Comparison of ENCODE assay signal across 8 mouse cellular contexts in the genomic region with DNA sequence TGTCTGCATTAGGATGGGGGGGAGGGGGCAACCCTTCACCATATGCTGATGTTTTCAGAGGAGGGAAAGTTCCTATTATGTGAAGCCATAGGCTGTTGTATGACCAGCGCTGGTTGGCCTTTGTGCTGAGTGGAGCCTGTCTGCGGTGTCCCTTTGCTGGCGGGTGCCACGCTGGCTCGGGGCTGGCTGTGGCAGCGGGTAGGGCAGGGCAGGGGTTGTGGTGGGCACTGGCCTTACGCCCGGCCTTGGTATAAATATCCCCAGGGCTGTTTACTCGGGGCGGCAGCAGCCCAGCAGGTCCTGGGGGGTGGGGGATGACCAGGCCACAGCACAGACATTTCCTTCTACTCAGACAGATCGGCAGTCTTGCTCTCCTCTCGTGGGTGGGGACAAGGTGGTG. TPM values are rescaled to one million over a fixed set of nuclear protein-coding genes. Genes with fewer than 3 reads are reported as not detected.
DNase-seq lines count a peak whose midpoint lies in the region; ATAC-seq and TF ChIP-seq lines count a peak whose summit lies in the region.

No protein-coding gene starts in this region.

- no peak overlapping the region for H3K4me3 ChIP-seq in kidney, embryonic 16.5 days (ENCODE audit: low read length)
- no peak overlapping the region for H3K4me3 ChIP-seq in bone marrow, adult 2 months (replicated peaks; ENCODE audit: control insufficient read depth, low read depth, low read length)
- H3K4me3 ChIP-seq in heart, embryonic 16.5 days (ENCODE audit: low read length) = peak overlapping the region; percentile 16
- H3K4me3 ChIP-seq in lung, embryonic 14.5 days (ENCODE audit: low read depth, low read length) = no peak overlapping the region
- H3K4me3 ChIP-seq in stomach, embryonic 15.5 days (replicated peaks) = no peak overlapping the region
- H3K4me3 ChIP-seq in cerebellum, adult 2 months (replicated peaks; ENCODE audit: insufficient read depth, low read depth, low read length) = no peak overlapping the region

- TF ChIP-seq CTCF in bone marrow, adult 2 months (IDR thresholded peaks at IDR 0.05; ENCODE audit: control insufficient read depth, insufficient read depth, low read length) = no peak
- no peak for TF ChIP-seq CTCF in lung, embryonic 14.5 days (IDR thresholded peaks at IDR 0.05; ENCODE audit: low read depth)
- no peak for TF ChIP-seq CTCF in cerebellum, adult 2 months (IDR thresholded peaks at IDR 0.05; ENCODE audit: borderline replicate concordance, insufficient read depth, low read depth, low read length)

- H3K36me3 ChIP-seq in kidney, embryonic 16.5 days (ENCODE audit: insufficient read depth, low read length) = peaks cover 29% of the 10 kb centered on the region
- peaks cover 26% of the 10 kb centered on the region for H3K36me3 ChIP-seq in heart, embryonic 16.5 days (ENCODE audit: control insufficient read depth, insufficient read depth)
- H3K36me3 ChIP-seq in lung, embryonic 14.5 days (ENCODE audit: insufficient read depth) = peaks cover 34% of the 10 kb centered on the region
- peaks cover 17% of the 10 kb centered on the region for H3K36me3 ChIP-seq in stomach, embryonic 15.5 days

- DNase-seq in kidney, adult 8-10 months = no peak
- no peak for DNase-seq in lung, embryonic 14.5 days
- no peak for DNase-seq in cerebellum, adult 2 months
- no peak for DNase-seq in ovary, adult 18-20 months (ENCODE audit: low spot score)

- H3K27me3 ChIP-seq in kidney, embryonic 16.5 days (ENCODE audit: insufficient read depth, low read length) = no peaks in the 10 kb centered on the region
- no peaks in the 10 kb centered on the region for H3K27me3 ChIP-seq in heart, embryonic 16.5 days (ENCODE audit: control insufficient read depth, insufficient read depth, low read length)
- H3K27me3 ChIP-seq in lung, embryonic 14.5 days (ENCODE audit: insufficient read depth, low read length) = no peaks in the 10 kb centered on the region
- no peaks in the 10 kb centered on the region for H3K27me3 ChIP-seq in stomach, embryonic 15.5 days (replicated peaks)
- no peaks in the 10 kb centered on the region for H3K27me3 ChIP-seq in cerebellum, adult 2 months (ENCODE audit: control insufficient read depth, insufficient read depth, low read length)

- H3K4me1 ChIP-seq in kidney, embryonic 16.5 days (ENCODE audit: insufficient read depth, low read length) = peaks cover 36% of the 10 kb centered on the region
- peaks cover 19% of the 10 kb centered on the region for H3K4me1 ChIP-seq in bone marrow, adult 2 months (ENCODE audit: control insufficient read depth, insufficient read depth, low read length)
- peaks cover 51% of the 10 kb centered on the region for H3K4me1 ChIP-seq in heart, embryonic 16.5 days (ENCODE audit: control insufficient read depth, insufficient read depth, low read length)
- peaks cover 23% of the 10 kb centered on the region for H3K4me1 ChIP-seq in lung, embryonic 14.5 days (ENCODE audit: insufficient read depth)
- peaks cover 57% of the 10 kb centered on the region for H3K4me1 ChIP-seq in stomach, embryonic 15.5 days
- peaks cover 22% of the 10 kb centered on the region for H3K4me1 ChIP-seq in cerebellum, adult 2 months (ENCODE audit: control insufficient read depth, insufficient read depth, low read length)

- WGBS in kidney, embryonic 16.5 days = 9% methylated on average over 12 of the region's 12 CpGs
- WGBS in bone marrow, adult 2 months = 20% methylated on average over 12 of the region's 12 CpGs
- 13% methylated on average over 12 of the region's 12 CpGs for WGBS in heart, embryonic 16.5 days
- 13% methylated on average over 12 of the region's 12 CpGs for WGBS in lung, embryonic 14.5 days
- WGBS in stomach, embryonic 15.5 days = 12% methylated on average over 12 of the region's 12 CpGs
- 3% methylated on average over 12 of the region's 12 CpGs for WGBS in cerebellum, adult 2 months

- TF ChIP-seq POLR2A in bone marrow, adult 2 months (IDR thresholded peaks at IDR 0.05; ENCODE audit: borderline replicate concordance, control insufficient read depth, low read depth, low read length) = 0 out of 2 replicates have a peak, but pooled peaks have one; percentile 4
- TF ChIP-seq POLR2A in cerebellum, adult 2 months (IDR thresholded peaks at IDR 0.05; ENCODE audit: borderline replicate concordance, insufficient read depth, low read length) = no peak

- H3K9ac ChIP-seq in kidney, embryonic 16.5 days (replicated peaks; ENCODE audit: low read length) = peak overlapping the region; percentile 50
- peak overlapping the region; percentile 68 for H3K9ac ChIP-seq in heart, embryonic 16.5 days (ENCODE audit: low read length)
- H3K9ac ChIP-seq in lung, embryonic 14.5 days = no peak overlapping the region; the same call in 1 of the 2 replicates
- H3K9ac ChIP-seq in stomach, embryonic 15.5 days = no peak overlapping the region

- no peak for ATAC-seq in kidney, embryonic 16.5 days (ENCODE audit: low FRiP score, low TSS enrichment)
- ATAC-seq in heart, embryonic 16.5 days (replicated peaks; ENCODE audit: extremely low read depth, insufficient read depth, low FRiP score) = peak; percentile 32; the same call in 1 of the 2 replicates
- ATAC-seq in lung, embryonic 14.5 days (ENCODE audit: insufficient read depth) = no peak
- ATAC-seq in stomach, embryonic 15.5 days (ENCODE audit: insufficient read depth, low FRiP score, low read depth) = no peak

- no peaks in the 10 kb centered on the region for H3K9me3 ChIP-seq in kidney, embryonic 16.5 days (ENCODE audit: low read length)
- no peaks in the 10 kb centered on the region for H3K9me3 ChIP-seq in heart, embryonic 16.5 days (replicated peaks; ENCODE audit: control insufficient read depth, low read length)
- H3K9me3 ChIP-seq in lung, embryonic 14.5 days (ENCODE audit: low read depth, low read length) = no peaks in the 10 kb centered on the region
- H3K9me3 ChIP-seq in stomach, embryonic 15.5 days = no peaks in the 10 kb centered on the region

- no peak overlapping the region; the same call in 1 of the 2 replicates for H3K27ac ChIP-seq in kidney, embryonic 16.5 days (ENCODE audit: low read length)
- H3K27ac ChIP-seq in bone marrow, adult 2 months (ENCODE audit: control insufficient read depth, insufficient read depth, low read depth, low read length, poor library complexity) = peak overlapping the region; percentile 82
- peak overlapping the region; percentile 62 for H3K27ac ChIP-seq in heart, embryonic 16.5 days (ENCODE audit: low read length)
- peak overlapping the region; percentile 58; the same call in 1 of the 2 replicates for H3K27ac ChIP-seq in lung, embryonic 14.5 days (ENCODE audit: low read depth)
- no peak overlapping the region for H3K27ac ChIP-seq in stomach, embryonic 15.5 days
- no peak overlapping the region for H3K27ac ChIP-seq in cerebellum, adult 2 months (ENCODE audit: insufficient read depth, low read length)

- H3K4me2 ChIP-seq in kidney, embryonic 16.5 days (replicated peaks; ENCODE audit: low read depth, low read length) = 0 out of 2 replicates have a peak overlapping the region, but pooled peaks have one; percentile 3
- peak overlapping the region; percentile 56 for H3K4me2 ChIP-seq in heart, embryonic 16.5 days (ENCODE audit: low read depth, low read length)
- H3K4me2 ChIP-seq in lung, embryonic 14.5 days = peak overlapping the region; percentile 23; the same call in 1 of the 2 replicates
- peak overlapping the region; percentile 24; the same call in 1 of the 2 replicates for H3K4me2 ChIP-seq in stomach, embryonic 15.5 days

RNA-seq across cellular contexts. Expression of gene Ccdc97, which starts 8.9 kb away (rescaled TPM):
- polyA plus RNA-seq in kidney, embryonic 16.5 days (2015; fragmentation: Nextera tagmentation; extraction: Ambion mirVana) = 25.6 and 32.8 TPM in 2 replicates
- 33.4 and 65.4 TPM in 2 replicates for polyA plus RNA-seq in bone marrow, adult 2 months (2011; ENCODE audit: insufficient read depth, insufficient read length, low replicate concordance, missing spikeins)
- 19.9 and 23.0 TPM in 2 replicates for polyA plus RNA-seq in heart, embryonic 16.5 days (2015; fragmentation: Nextera tagmentation; extraction: Ambion mirVana)
- 28.6 and 29.4 TPM in 2 replicates for polyA plus RNA-seq in lung, embryonic 14.5 days (2014; fragmentation: Nextera tagmentation; extraction: Ambion mirVana)
- 16.9 and 19.6 TPM in 2 replicates for polyA plus RNA-seq in stomach, embryonic 15.5 days (2015; fragmentation: Nextera tagmentation; extraction: Ambion mirVana)
- 59.3 and 62.7 TPM in 2 replicates for polyA plus RNA-seq in cerebellum, adult 2 months (2012; rRNA removed)

RNA-seq across cellular contexts. Expression of gene Tgfb1, which starts 23.2 kb away (rescaled TPM):
- 2.9 and 3.7 TPM in 2 replicates for polyA plus RNA-seq in kidney, embryonic 16.5 days (2015; fragmentation: Nextera tagmentation; extraction: Ambion mirVana)
- polyA plus RNA-seq in bone marrow, adult 2 months (2011; ENCODE audit: insufficient read depth, insufficient read length, low replicate concordance, missing spikeins) = 53.9 and 75.5 TPM in 2 replicates
- 3.6 and 3.8 TPM in 2 replicates for polyA plus RNA-seq in heart, embryonic 16.5 days (2015; fragmentation: Nextera tagmentation; extraction: Ambion mirVana)
- 4.0 and 4.1 TPM in 2 replicates for polyA plus RNA-seq in lung, embryonic 14.5 days (2014; fragmentation: Nextera tagmentation; extraction: Ambion mirVana)
- polyA plus RNA-seq in stomach, embryonic 15.5 days (2015; fragmentation: Nextera tagmentation; extraction: Ambion mirVana) = 3.9 and 4.1 TPM in 2 replicates
- polyA plus RNA-seq in cerebellum, adult 2 months (2012; rRNA removed) = 4.9 and 5.0 TPM in 2 replicates

RNA-seq across cellular contexts. Expression of gene B9d2, which starts 29.4 kb away (rescaled TPM):
- 35.0 and 35.8 TPM in 2 replicates for polyA plus RNA-seq in kidney, embryonic 16.5 days (2015; fragmentation: Nextera tagmentation; extraction: Ambion mirVana)
- polyA plus RNA-seq in bone marrow, adult 2 months (2011; ENCODE audit: insufficient read depth, insufficient read length, low replicate concordance, missing spikeins) = 19.1 and 40.8 TPM in 2 replicates
- polyA plus RNA-seq in heart, embryonic 16.5 days (2015; fragmentation: Nextera tagmentation; extraction: Ambion mirVana) = 30.3 and 32.0 TPM in 2 replicates
- 25.1 and 27.6 TPM in 2 replicates for polyA plus RNA-seq in lung, embryonic 14.5 days (2014; fragmentation: Nextera tagmentation; extraction: Ambion mirVana)
- polyA plus RNA-seq in stomach, embryonic 15.5 days (2015; fragmentation: Nextera tagmentation; extraction: Ambion mirVana) = 23.2 and 25.3 TPM in 2 replicates
- 36.9 and 37.3 TPM in 2 replicates for polyA plus RNA-seq in cerebellum, adult 2 months (2012; rRNA removed)

RNA-seq across cellular contexts. Expression of gene Tmem91, which starts 35.0 kb away (rescaled TPM):
- 2.3 and 3.7 TPM in 2 replicates for polyA plus RNA-seq in kidney, embryonic 16.5 days (2015; fragmentation: Nextera tagmentation; extraction: Ambion mirVana)
- polyA plus RNA-seq in bone marrow, adult 2 months (2011; ENCODE audit: insufficient read depth, insufficient read length, low replicate concordance, missing spikeins) = 2.9 TPM in 1 of 2 replicates, not detected in the other
- 2.1 and 2.2 TPM in 2 replicates for polyA plus RNA-seq in heart, embryonic 16.5 days (2015; fragmentation: Nextera tagmentation; extraction: Ambion mirVana)
- polyA plus RNA-seq in lung, embryonic 14.5 days (2014; fragmentation: Nextera tagmentation; extraction: Ambion mirVana) = 1.6 and 2.8 TPM in 2 replicates
- 3.0 and 4.0 TPM in 2 replicates for polyA plus RNA-seq in stomach, embryonic 15.5 days (2015; fragmentation: Nextera tagmentation; extraction: Ambion mirVana)
- 27.2 and 27.4 TPM in 2 replicates for polyA plus RNA-seq in cerebellum, adult 2 months (2012; rRNA removed)

RNA-seq across cellular contexts. Expression of gene Hnrnpul1, which starts 44.6 kb away (rescaled TPM):
- 43.7 and 56.5 TPM in 2 replicates for polyA plus RNA-seq in kidney, embryonic 16.5 days (2015; fragmentation: Nextera tagmentation; extraction: Ambion mirVana)
- polyA plus RNA-seq in bone marrow, adult 2 months (2011; ENCODE audit: insufficient read depth, insufficient read length, low replicate concordance, missing spikeins) = 74.6 and 75.3 TPM in 2 replicates
- polyA plus RNA-seq in heart, embryonic 16.5 days (2015; fragmentation: Nextera tagmentation; extraction: Ambion mirVana) = 32.3 and 34.4 TPM in 2 replicates
- polyA plus RNA-seq in lung, embryonic 14.5 days (2014; fragmentation: Nextera tagmentation; extraction: Ambion mirVana) = 80.3 and 82.0 TPM in 2 replicates
- polyA plus RNA-seq in stomach, embryonic 15.5 days (2015; fragmentation: Nextera tagmentation; extraction: Ambion mirVana) = 49.0 and 54.2 TPM in 2 replicates
- 48.7 and 49.0 TPM in 2 replicates for polyA plus RNA-seq in cerebellum, adult 2 months (2012; rRNA removed)

Comparison
In these comparisons a context has a peak if more than half of its experiments do, and no peak if none do; other contexts are left out.
1. H3K27ac ChIP-seq: peak in bone marrow, adult 2 months (single experiment), heart, embryonic 16.5 days (single experiment) and lung, embryonic 14.5 days (single experiment); none in kidney, embryonic 16.5 days (single experiment), stomach, embryonic 15.5 days (single experiment) and cerebellum, adult 2 months (single experiment).
2. H3K4me2 ChIP-seq: peak in every context shown above with its lines; median percentile 56 in heart, embryonic 16.5 days; 24 in stomach, embryonic 15.5 days; 23 in lung, embryonic 14.5 days; 3 in kidney, embryonic 16.5 days.
3. H3K9ac ChIP-seq: peak in kidney, embryonic 16.5 days (single experiment) and heart, embryonic 16.5 days (single experiment); none in lung, embryonic 14.5 days (single experiment) and stomach, embryonic 15.5 days (single experiment).